Mouse (Mus musculus) intestine, postnatal 0 days (tissue): ENCODE measurements at regions not wholly inside any gene's neighbourhood (a gene's known extent, or its start where the extent isn't known, plus 50 kb on each side); places are given as distances from the start of the nearest gene placed in this dataset.

ENCODE experiments used
- ATAC-seq: fragments of 200-750 bp; cut with Nextera tagmentation; 2 replicates; pipeline ENCODE4 v1.8.0; 2017; ENCODE audit warnings: mild to moderate bottlenecking, moderate TSS enrichment, moderate library complexity
- H3K27ac ChIP-seq: fragments of 300-500 bp; sonication (generic); 2 replicates; pipeline ENCODE4 v1.5.1; 2014; ENCODE audit warnings: mild to moderate bottlenecking, low read depth, low read length, moderate library complexity
- H3K27me3 ChIP-seq: fragments of 300-500 bp; sonication (generic); replicated peaks from 2 replicates; pipeline ENCODE4 v1.6.1; 2014; ENCODE audit warnings: low read length, mixed read lengths; ENCODE audit not compliant: control insufficient read depth, insufficient read depth
- H3K36me3 ChIP-seq: fragments of 300-500 bp; sonication (generic); 2 replicates; pipeline ENCODE4 v1.6.1; 2014; ENCODE audit warnings: mild to moderate bottlenecking, moderate library complexity; ENCODE audit not compliant: control insufficient read depth, insufficient read depth
- H3K4me1 ChIP-seq: fragments of 300-500 bp; sonication (generic); replicated peaks from 2 replicates; pipeline ENCODE4 v1.6.1; 2014; ENCODE audit warnings: antibody characterized with exemption, low read length, mixed read lengths; ENCODE audit not compliant: control insufficient read depth, insufficient read depth
- H3K4me2 ChIP-seq: fragments of 300-500 bp; sonication (generic); replicated peaks from 2 replicates; pipeline ENCODE4 v1.6.1; 2014; ENCODE audit warnings: low read depth, mild to moderate bottlenecking, moderate library complexity
- H3K4me3 ChIP-seq: fragments of 300-500 bp; sonication (generic); 2 replicates; pipeline ENCODE4 v1.5.1; 2014; ENCODE audit warnings: low read depth, low read length
- H3K9ac ChIP-seq: fragments of 300-500 bp; sonication (generic); 2 replicates; pipeline ENCODE4 v1.6.1; 2014; ENCODE audit warnings: mild to moderate bottlenecking, low read depth, low read length
- H3K9me3 ChIP-seq: fragments of 300-500 bp; sonication (generic); 2 replicates; pipeline ENCODE4 v1.6.1; 2016; ENCODE audit warnings: mixed run types; ENCODE audit not compliant: control insufficient read depth
- CTCF ChIP-seq: sonication (generic); IDR thresholded peaks from 2 replicates; pipeline ENCODE4 v1.5.1; 2016; ENCODE audit warnings: low read depth, mild to moderate bottlenecking, control low read depth, antibody characterized with exemption, moderate library complexity
- WGBS: fragments of 180-500 bp; shearing (Covaris S2); extraction: QIAGEN DNeasy Blood & Tissue Kit; methylation state at CpG from one replicate; pipeline ENCODE4 v1.1.7; 2014; 5-methylcytosine and 5-hydroxymethylcytosine counted together

GRCm38 (mm10) chr13:40423051-40423450 is 61.8 kb upstream of the Ofcc1 start:
- Histone ChIP-seq H3K9me3 (no peaks in the 10 kb centered on the region), H3K27ac (no peak overlapping the region), H3K4me3 (no peak overlapping the region), H3K4me1 (no peaks in the 10 kb centered on the region), H3K4me2 (no peak overlapping the region), H3K9ac (no peak overlapping the region), H3K36me3 (no peaks in the 10 kb centered on the region), H3K27me3 (no peaks in the 10 kb centered on the region)
- TF ChIP-seq CTCF: no peak
- 77% methylated on average over 3 of the region's 3 CpGs for WGBS
- no peak for ATAC-seq

- no peaks in the 10 kb centered on the region for H3K36me3 ChIP-seq
- no peak overlapping the region for H3K4me2 ChIP-seq
- H3K27ac ChIP-seq: no peak overlapping the region
- no peaks in the 10 kb centered on the region for H3K4me1 ChIP-seq
- H3K9ac ChIP-seq: no peak overlapping the region
- no peak for ATAC-seq
- no peaks in the 10 kb centered on the region for H3K27me3 ChIP-seq
- WGBS: 76% methylated on average over 3 of the region's 3 CpGs
- no peaks in the 10 kb centered on the region for H3K9me3 ChIP-seq
- H3K4me3 ChIP-seq: no peak overlapping the region
- no peak for TF ChIP-seq CTCF
These were observed 56.6 kb upstream of the Ofcc1 start for GRCm38 (mm10) chr13:40417856-40418255.

GRCm38 (mm10) chr13:40413074-40413473 is 51.8 kb upstream of the Ofcc1 start:
- 87% methylated on average over 11 of the region's 11 CpGs for WGBS
- Histone ChIP-seq H3K36me3 (no peaks in the 10 kb centered on the region), H3K27ac (no peak overlapping the region), H3K4me2 (no peak overlapping the region), H3K27me3 (no peaks in the 10 kb centered on the region), H3K4me1 (no peaks in the 10 kb centered on the region), H3K4me3 (no peak overlapping the region), H3K9ac (no peak overlapping the region), H3K9me3 (no peaks in the 10 kb centered on the region)
- no peak for ATAC-seq
- TF ChIP-seq CTCF: no peak
